Mouse (Mus musculus) cortical plate, adult 2 months (tissue): ENCODE data around the gene Tlk2.

Experiments used
- CTCF ChIP-seq: fragments of 200-500 bp; IDR thresholded peaks from 2 replicates; pipeline ENCODE4 v1.5.1; 2011; ENCODE audit warnings: mild to moderate bottlenecking, control low read depth, low read length; ENCODE audit not compliant: insufficient read depth; ENCODE audit errors: extremely low read depth
- POLR2A ChIP-seq: fragments of 200-500 bp; IDR thresholded peaks from 2 replicates; pipeline ENCODE4 v1.6.1; 2011; ENCODE audit warnings: mild to moderate bottlenecking, low read length, control low read depth; ENCODE audit not compliant: insufficient read depth; ENCODE audit errors: extremely low read depth

GRCm38 (mm10) chr11:105312972-105313632 lies 134.5 kb downstream of the Tlk2 start:
- TF ChIP-seq CTCF (no peak), POLR2A (no peak)
